Mouse (Mus musculus) stomach, postnatal 0 days (tissue): Measurements from ENCODE around the gene Arhgap40.

Experiments used
- CTCF ChIP-seq: IDR thresholded peaks from 2 replicates; pipeline ENCODE4 v1.5.1; 2016; ENCODE audit warnings: antibody characterized with exemption, low read depth, mild to moderate bottlenecking, moderate library complexity
- EP300 ChIP-seq: optimal IDR thresholded peaks from 2 replicates; pipeline ENCODE3; 2016; ENCODE audit warnings: antibody characterized with exemption

GRCm38 (mm10) chr2:158588524-158589271 is 76.1 kb downstream of the Arhgap40 start:
- TF ChIP-seq EP300 (no peak), CTCF (no peak)
